Mouse (Mus musculus) hindbrain, embryonic 10.5 days (tissue): Measurements from ENCODE around the gene Peli1. TPM values are rescaled to one million over a fixed set of nuclear protein-coding genes. Genes with fewer than 3 reads are reported as not detected.
A peak's percentile ranks its signal among the peaks of the same experiment; 100 is the strongest.
"Not testable (repeated sequence)": the region's sequence is repeated elsewhere in the genome, so short reads cannot be mapped to it uniquely, and the experiment has no call there.

Experiments used
- DNase-seq: peaks from one replicate; pipeline ENCODE4 v3.0.0-alpha.2; 2017; ENCODE audit warnings: low spot score
- H3K27ac ChIP-seq: fragments of 300-500 bp; sonication (generic); 2 replicates; pipeline ENCODE4 v1.5.1; 2016; ENCODE audit warnings: mild to moderate bottlenecking, moderate library complexity
- H3K27me3 ChIP-seq: fragments of 300-500 bp; sonication (generic); 2 replicates; pipeline ENCODE4 v1.6.1; 2016; ENCODE audit warnings: mild to moderate bottlenecking; ENCODE audit not compliant: poor library complexity, insufficient read depth, severe bottlenecking
- H3K36me3 ChIP-seq: fragments of 300-500 bp; sonication (generic); 2 replicates; pipeline ENCODE4 v1.6.1; 2016; ENCODE audit warnings: mild to moderate bottlenecking, moderate library complexity
- H3K4me1 ChIP-seq: fragments of 300-500 bp; sonication (generic); replicated peaks from 2 replicates; pipeline ENCODE4 v1.6.1; 2016; ENCODE audit warnings: mild to moderate bottlenecking
- H3K4me3 ChIP-seq: fragments of 300-500 bp; sonication (generic); 2 replicates; pipeline ENCODE4 v1.5.1; 2016; ENCODE audit warnings: mild to moderate bottlenecking, moderate library complexity
- H3K9me3 ChIP-seq: fragments of 300-500 bp; sonication (generic); 2 replicates; pipeline ENCODE4 v1.6.1; 2016; ENCODE audit warnings: mild to moderate bottlenecking, moderate library complexity
- WGBS: fragments of 180-500 bp; shearing (Covaris S2); methylation state at CpG from one replicate; pipeline ENCODE4 v1.1.7; 2016; 5-methylcytosine and 5-hydroxymethylcytosine counted together
- polyA plus RNA-seq: library from polyadenylated mRNA; unstranded; fragments of >200 nt; fragmentation: Nextera tagmentation; extraction: Ambion mirVana; gene quantifications from 2 replicates; pipeline ENCODE4 v1.2.1, GENCODE M21; 2016

The Peli1 gene
- polyA plus RNA-seq, 1 experiment from 2014 or later, result 75.9 TPM

DNA sequence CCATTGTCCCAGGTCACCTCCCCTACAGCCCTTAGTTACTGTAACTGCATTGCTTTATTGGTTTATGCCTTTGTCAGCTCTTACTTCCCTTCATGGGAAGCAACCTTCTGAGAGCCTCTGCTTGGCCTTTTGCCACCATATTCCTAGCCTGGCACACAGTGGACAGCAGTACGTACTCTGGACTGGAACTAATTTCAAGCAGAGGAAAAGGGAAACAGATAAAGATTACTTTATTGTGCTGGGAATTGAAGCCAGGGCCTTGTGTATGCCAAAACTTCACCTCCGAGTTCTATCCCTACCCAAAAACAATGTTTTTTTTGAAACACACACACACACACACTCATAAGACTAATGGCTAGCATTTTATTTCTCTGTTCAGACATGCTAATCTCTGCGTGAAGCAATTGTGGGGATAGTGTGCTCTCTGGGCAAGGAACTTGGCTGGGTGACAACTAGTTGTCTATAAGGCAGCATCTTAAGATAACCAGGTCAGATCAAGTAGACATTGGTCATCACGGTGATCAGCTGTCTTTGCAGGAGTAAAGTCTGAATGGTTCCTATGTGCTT, 74.0 kb downstream of the Peli1 start:
- WGBS, result 85% methylated on average over 4 of the region's 4 CpGs
- Histone ChIP-seq H3K27me3 (no peaks in the 10 kb centered on the region), H3K9me3 (0 out of 2 replicates have a peak, but pooled peaks cover 3% of the 10 kb centered on the region), H3K4me3 (no peak overlapping the region), H3K27ac (no peak overlapping the region), H3K4me1 (peaks cover 28% of the 10 kb centered on the region), H3K36me3 (no peaks in the 10 kb centered on the region)
- no peak for DNase-seq

DNA sequence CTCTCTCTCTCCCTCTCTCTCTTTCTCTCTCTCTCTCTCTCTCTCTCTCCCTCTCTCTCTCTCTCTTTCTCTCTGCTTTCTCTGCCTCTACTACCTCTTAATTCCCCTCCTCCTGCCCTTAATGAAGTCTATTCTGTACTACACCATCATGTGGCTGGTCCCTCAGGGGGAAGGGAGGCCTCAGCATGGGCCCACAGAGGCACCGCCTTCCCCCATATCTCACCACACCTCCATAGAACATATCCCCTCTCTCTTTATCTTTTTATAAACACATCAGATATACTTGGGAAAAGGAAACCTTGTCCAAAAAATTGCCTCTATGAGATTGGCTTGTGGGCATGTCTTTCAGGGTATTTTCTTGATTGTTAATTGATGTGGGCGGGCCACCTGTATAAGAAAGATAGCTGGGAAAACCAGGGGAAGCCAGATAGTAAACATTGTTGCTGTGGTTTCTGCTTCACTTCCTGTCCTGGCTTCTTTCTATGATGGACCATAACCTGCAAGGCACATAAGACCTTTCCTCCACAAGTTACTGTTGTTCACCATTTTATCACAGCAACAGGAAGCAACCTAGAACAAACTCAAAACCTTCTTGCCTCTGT, 75.5 kb downstream of the Peli1 start:
- no peaks in the 10 kb centered on the region for H3K36me3 ChIP-seq
- no peak overlapping the region for H3K27ac ChIP-seq
- no peaks in the 10 kb centered on the region for H3K27me3 ChIP-seq
- 0 out of 2 replicates have a peak, but pooled peaks cover 3% of the 10 kb centered on the region for H3K9me3 ChIP-seq
- no peak for DNase-seq
- H3K4me1 ChIP-seq, result peaks cover 28% of the 10 kb centered on the region
- H3K4me3 ChIP-seq, result no peak overlapping the region
- WGBS, result 96% methylated on average over 2 of the region's 2 CpGs

DNA sequence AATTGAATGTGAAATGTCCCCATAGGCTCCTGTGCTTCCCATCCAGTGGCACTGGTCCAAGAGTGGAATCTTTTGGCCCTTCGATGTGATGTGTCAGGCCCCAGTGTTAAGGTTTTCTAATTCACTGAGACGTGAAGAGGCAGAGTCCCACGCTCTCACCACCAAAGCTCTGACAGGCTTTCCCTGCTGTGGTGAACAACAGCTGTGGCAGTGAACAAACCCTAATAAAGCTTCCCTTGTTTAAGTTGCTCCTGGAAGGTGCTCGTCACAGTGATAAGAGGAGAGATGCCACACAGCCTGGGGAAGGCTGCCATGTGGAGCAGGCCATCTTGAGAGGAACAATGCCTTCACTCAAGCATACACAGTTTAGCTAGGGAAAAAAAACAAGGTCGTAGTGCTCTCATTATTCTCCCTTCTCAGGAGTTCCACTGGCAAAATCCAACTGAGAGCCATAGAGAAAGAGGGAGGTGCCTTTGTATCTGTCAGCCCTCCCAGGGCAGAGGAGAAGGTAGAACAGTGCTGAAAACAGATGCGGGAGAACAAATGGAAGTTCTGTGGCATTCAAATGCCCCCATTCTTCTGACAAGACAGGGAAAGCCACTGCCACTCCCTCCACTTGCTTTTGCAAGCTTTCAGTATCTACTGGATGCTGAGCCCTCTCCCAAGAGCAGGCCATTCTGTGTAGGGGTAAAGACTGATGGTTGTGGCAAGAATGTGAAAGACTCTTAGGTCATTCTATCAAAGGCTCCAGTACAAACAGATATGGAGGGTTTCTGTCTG, 77.9 kb downstream of the Peli1 start:
- Histone ChIP-seq H3K9me3 (0 out of 2 replicates have a peak, but pooled peaks cover 3% of the 10 kb centered on the region), H3K27me3 (no peaks in the 10 kb centered on the region), H3K27ac (peak overlapping the region; percentile 50; the same call in 1 of the 2 replicates), H3K36me3 (no peaks in the 10 kb centered on the region), H3K4me3 (no peak overlapping the region), H3K4me1 (peaks cover 18% of the 10 kb centered on the region)
- WGBS, result 31% methylated on average over 6 of the region's 6 CpGs
- no peak for DNase-seq

GRCm38 (mm10) chr11:21169608-21169860, 78.4 kb downstream of the Peli1 start:
- not testable (repeated sequence) for H3K36me3 ChIP-seq, H3K4me3 ChIP-seq, H3K9me3 ChIP-seq, DNase-seq, H3K27me3 ChIP-seq, H3K27ac ChIP-seq
- peaks cover 15% of the 10 kb centered on the region for H3K4me1 ChIP-seq
- WGBS, result 88% methylated on average over 1 of the region's 1 CpGs

- peaks cover 11% of the 10 kb centered on the region for H3K4me1 ChIP-seq
- no peak for DNase-seq
- no peaks in the 10 kb centered on the region for H3K27me3 ChIP-seq
- H3K9me3 ChIP-seq, result 0 out of 2 replicates have a peak, but pooled peaks cover 3% of the 10 kb centered on the region
- no peaks in the 10 kb centered on the region for H3K36me3 ChIP-seq
- no peak overlapping the region for H3K27ac ChIP-seq
- H3K4me3 ChIP-seq, result no peak overlapping the region
- 95% methylated on average over 3 of the region's 3 CpGs for WGBS
Measured at GRCm38 (mm10) chr11:21172281-21172680, 81.2 kb downstream of the Peli1 start.

- WGBS, result 94% methylated on average over 6 of the region's 6 CpGs
- DNase-seq, result no peak
- H3K27me3 ChIP-seq, result no peaks in the 10 kb centered on the region
- H3K9me3 ChIP-seq, result 0 out of 2 replicates have a peak, but pooled peaks cover 3% of the 10 kb centered on the region
- peaks cover 7% of the 10 kb centered on the region for H3K4me1 ChIP-seq
- H3K27ac ChIP-seq, result no peak overlapping the region
- H3K36me3 ChIP-seq, result no peaks in the 10 kb centered on the region
- no peak overlapping the region for H3K4me3 ChIP-seq
Measured at GRCm38 (mm10) chr11:21173926-21174325, 82.8 kb downstream of the Peli1 start.

DNA sequence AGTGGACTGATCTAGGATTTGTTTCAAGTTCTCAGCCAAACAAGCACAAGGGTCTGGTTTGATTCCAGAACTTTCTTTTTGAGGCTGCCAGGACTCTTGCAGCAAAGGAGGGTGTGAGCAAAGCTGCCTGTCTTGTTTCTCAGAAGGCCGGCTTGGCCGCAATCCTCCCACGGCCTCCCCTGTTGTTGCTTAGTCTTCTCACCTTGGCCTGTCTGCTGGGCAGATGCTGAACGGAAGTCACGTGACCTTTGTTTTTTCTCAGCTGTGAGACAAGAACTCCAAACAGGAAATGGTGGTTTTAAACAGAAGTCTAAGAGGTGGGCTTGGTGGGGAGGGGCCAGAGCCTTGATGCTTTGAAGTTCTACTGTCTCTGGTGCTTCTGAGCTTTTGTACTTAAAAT, 83.3 kb downstream of the Peli1 start:
- DNase-seq, result peak; percentile 16
- 65% methylated on average over 5 of the region's 5 CpGs for WGBS
- Histone ChIP-seq H3K4me1 (0 out of 2 replicates have a peak, but pooled peaks cover 3% of the 10 kb centered on the region), H3K27me3 (no peaks in the 10 kb centered on the region), H3K9me3 (0 out of 2 replicates have a peak, but pooled peaks cover 3% of the 10 kb centered on the region), H3K4me3 (no peak overlapping the region), H3K36me3 (no peaks in the 10 kb centered on the region), H3K27ac (no peak overlapping the region)

- Histone ChIP-seq H3K27me3 (no peaks in the 10 kb centered on the region), H3K9me3 (no peaks in the 10 kb centered on the region), H3K4me3 (no peak overlapping the region), H3K27ac (no peak overlapping the region), H3K36me3 (no peaks in the 10 kb centered on the region), H3K4me1 (0 out of 2 replicates have a peak, but pooled peaks cover 2% of the 10 kb centered on the region)
- DNase-seq, result no peak
- 90% methylated on average over 7 of the region's 7 CpGs for WGBS
Measured at GRCm38 (mm10) chr11:21175063-21175462, 84.0 kb downstream of the Peli1 start.

- Histone ChIP-seq H3K27ac (no peak overlapping the region), H3K4me1 (0 out of 2 replicates have a peak, but pooled peaks cover 2% of the 10 kb centered on the region), H3K9me3 (no peaks in the 10 kb centered on the region), H3K36me3 (no peaks in the 10 kb centered on the region), H3K4me3 (no peak overlapping the region), H3K27me3 (no peaks in the 10 kb centered on the region)
- DNase-seq, result no peak
Measured at GRCm38 (mm10) chr11:21176491-21176890, 85.4 kb downstream of the Peli1 start.

DNA sequence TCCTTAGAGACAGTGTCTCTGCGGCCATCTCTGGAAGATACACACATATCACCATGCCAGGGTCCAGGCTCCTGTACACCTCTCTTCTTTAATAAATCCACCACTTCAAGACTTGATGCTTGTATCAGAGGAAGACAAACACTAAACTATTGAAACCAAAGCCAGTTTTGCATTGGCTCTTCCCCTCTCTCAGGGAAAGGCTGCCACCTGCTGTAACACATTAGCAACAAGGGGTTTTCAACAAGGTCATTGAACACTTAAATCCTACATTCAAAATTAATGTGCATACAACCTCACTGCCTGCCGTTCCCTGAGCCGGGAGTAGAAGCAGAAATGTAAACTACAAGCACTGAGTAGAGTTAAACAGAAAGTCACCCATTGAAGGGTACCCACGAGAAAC, 87.3 kb downstream of the Peli1 start:
- H3K36me3 ChIP-seq, result no peaks in the 10 kb centered on the region
- 0 out of 2 replicates have a peak, but pooled peaks cover 2% of the 10 kb centered on the region for H3K4me1 ChIP-seq
- no peaks in the 10 kb centered on the region for H3K9me3 ChIP-seq
- H3K4me3 ChIP-seq, result no peak overlapping the region
- 75% methylated on average over 4 of the region's 4 CpGs for WGBS
- DNase-seq, result no peak
- no peak overlapping the region for H3K27ac ChIP-seq
- H3K27me3 ChIP-seq, result no peaks in the 10 kb centered on the region

DNA sequence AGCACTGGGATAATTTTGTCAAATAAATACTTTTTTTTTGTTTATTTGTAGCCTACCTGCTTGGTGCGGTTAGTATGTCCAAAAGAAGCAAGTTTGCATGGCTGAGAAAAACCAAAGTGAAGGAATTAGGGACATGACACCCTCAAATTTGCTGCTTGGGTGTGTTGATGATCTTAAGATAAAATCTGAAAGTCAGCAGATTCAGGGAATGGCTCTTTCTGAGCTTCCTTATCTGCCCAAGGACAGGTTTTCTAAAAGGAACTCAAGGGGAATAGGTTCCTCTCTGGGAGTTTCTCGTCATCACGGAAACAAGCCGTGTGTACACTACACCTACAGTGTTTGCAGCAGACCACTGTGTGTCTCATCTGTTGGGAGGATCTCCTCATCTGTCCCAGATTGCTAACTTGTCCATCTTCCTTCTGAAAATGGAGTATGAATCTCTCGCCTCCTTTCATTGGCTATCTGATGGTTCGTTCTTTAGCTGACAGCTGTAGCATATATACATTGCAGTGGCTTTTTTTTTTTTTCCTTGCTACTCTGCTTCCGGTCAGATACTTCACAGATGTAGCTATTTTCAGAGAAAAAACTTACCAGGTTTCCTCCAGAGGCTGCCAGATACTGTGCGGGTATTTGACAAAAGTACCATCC, 88.0 kb downstream of the Peli1 start:
- WGBS, result 86% methylated on average over 8 of the region's 8 CpGs
- H3K27ac ChIP-seq, result no peak overlapping the region
- H3K4me1 ChIP-seq, result 0 out of 2 replicates have a peak, but pooled peaks cover 2% of the 10 kb centered on the region
- H3K4me3 ChIP-seq, result no peak overlapping the region
- H3K36me3 ChIP-seq, result no peaks in the 10 kb centered on the region
- DNase-seq, result no peak
- no peaks in the 10 kb centered on the region for H3K9me3 ChIP-seq
- H3K27me3 ChIP-seq, result no peaks in the 10 kb centered on the region

- not testable (repeated sequence) for H3K27me3 ChIP-seq, H3K27ac ChIP-seq, H3K9me3 ChIP-seq, DNase-seq, H3K36me3 ChIP-seq, H3K4me3 ChIP-seq, H3K4me1 ChIP-seq
- 89% methylated on average over 9 of the region's 9 CpGs for WGBS
Measured at GRCm38 (mm10) chr11:21179873-21180272, 88.8 kb downstream of the Peli1 start.

- Histone ChIP-seq H3K9me3 (no peaks in the 10 kb centered on the region), H3K36me3 (no peaks in the 10 kb centered on the region), H3K27ac (no peak overlapping the region), H3K4me3 (no peak overlapping the region), H3K27me3 (no peaks in the 10 kb centered on the region), H3K4me1 (no peaks in the 10 kb centered on the region)
- 68% methylated on average over 1 of the region's 1 CpGs for WGBS
- no peak for DNase-seq
Measured at GRCm38 (mm10) chr11:21180650-21181049, 89.6 kb downstream of the Peli1 start.
